Mouse (Mus musculus) heart, postnatal 10 days (tissue): ENCODE results near the gene Ugt2b34. TPM values are rescaled to one million over a fixed set of nuclear protein-coding genes. Genes with fewer than 3 reads are reported as not detected.

Experiments
- total RNA-seq, 2 experiments: library from RNA; stranded (reverse); gene quantifications; 2 replicates each; pipeline ENCODE4 v1.2.3; 2021

The Ugt2b34 gene
- total RNA-seq, 2 experiments from 2014 or later, result not detected

Other genes starting within 250 kb of the Ugt2b34 start
- not detected for gene Tmprss11b, start 230.6 kb downstream of the Ugt2b34 start, total RNA-seq
- not detected for gene Tmprss11e, start 161.1 kb downstream of the Ugt2b34 start, total RNA-seq
- 10 to 100 TPM; 40.0 to 44.5 TPM for gene Ythdc1, start 102.7 kb downstream of the Ugt2b34 start, total RNA-seq
- gene Ugt2b1, start 19.6 kb upstream of the Ugt2b34 start, total RNA-seq, result not detected
- gene Ugt2b35, start 93.9 kb upstream of the Ugt2b34 start, total RNA-seq, result not detected
- gene Ugt2b36, start 185.6 kb upstream of the Ugt2b34 start, total RNA-seq, result not detected
- gene Ugt2b5, start 233.4 kb upstream of the Ugt2b34 start, total RNA-seq, result not detected